Mouse (Mus musculus) lung, embryonic 15.5 days (tissue): ENCODE results near the gene Acvr2a. TPM values are rescaled to one million over a fixed set of nuclear protein-coding genes. Genes with fewer than 3 reads are reported as not detected.
A peak's percentile ranks its signal among the peaks of the same experiment; 100 is the strongest.

Experiments
- ATAC-seq: fragments of 200-750 bp; cut with Nextera tagmentation; 2 replicates; pipeline ENCODE4 v1.8.0; 2017; ENCODE audit warnings: moderate number of reproducible peaks, borderline replicate concordance; ENCODE audit not compliant: low FRiP score, low TSS enrichment; ENCODE audit errors: extremely low read depth
- H3K27ac ChIP-seq: fragments of 300-500 bp; sonication (generic); 2 replicates; pipeline ENCODE4 v1.5.1; 2015; ENCODE audit warnings: moderate library complexity, mild to moderate bottlenecking, inconsistent platforms
- H3K27me3 ChIP-seq: fragments of 300-500 bp; sonication (generic); 2 replicates; pipeline ENCODE4 v1.6.1; 2015; ENCODE audit warnings: inconsistent platforms
- H3K36me3 ChIP-seq: fragments of 300-500 bp; sonication (generic); 2 replicates; pipeline ENCODE4 v1.6.1; 2015; ENCODE audit warnings: inconsistent platforms
- H3K4me1 ChIP-seq: fragments of 300-500 bp; sonication (generic); 2 replicates; pipeline ENCODE4 v1.6.1; 2015; ENCODE audit warnings: inconsistent platforms
- H3K4me2 ChIP-seq: fragments of 300-500 bp; sonication (generic); 2 replicates; pipeline ENCODE4 v1.6.1; 2015; ENCODE audit warnings: inconsistent platforms, mild to moderate bottlenecking, moderate library complexity
- H3K4me3 ChIP-seq: fragments of 300-500 bp; sonication (generic); 2 replicates; pipeline ENCODE4 v1.5.1; 2015; ENCODE audit warnings: mild to moderate bottlenecking, inconsistent platforms
- H3K9ac ChIP-seq: fragments of 300-500 bp; sonication (generic); 2 replicates; pipeline ENCODE4 v1.6.1; 2015; ENCODE audit warnings: inconsistent platforms
- H3K9me3 ChIP-seq: fragments of 300-500 bp; sonication (generic); 2 replicates; pipeline ENCODE4 v1.6.1; 2016; ENCODE audit warnings: inconsistent platforms
- WGBS: fragments of 180-500 bp; shearing (Covaris S2); methylation state at CpG from one replicate; pipeline ENCODE4 v1.1.7; 2015; 5-methylcytosine and 5-hydroxymethylcytosine counted together
- polyA plus RNA-seq: library from polyadenylated mRNA; unstranded; fragments of >200 nt; fragmentation: Nextera tagmentation; extraction: Ambion mirVana; gene quantifications from 2 replicates; pipeline ENCODE4 v1.2.1, GENCODE M21; 2015

Acvr2a gene
- 15.8 and 18.3 TPM in 2 replicates for polyA plus RNA-seq

DNA sequence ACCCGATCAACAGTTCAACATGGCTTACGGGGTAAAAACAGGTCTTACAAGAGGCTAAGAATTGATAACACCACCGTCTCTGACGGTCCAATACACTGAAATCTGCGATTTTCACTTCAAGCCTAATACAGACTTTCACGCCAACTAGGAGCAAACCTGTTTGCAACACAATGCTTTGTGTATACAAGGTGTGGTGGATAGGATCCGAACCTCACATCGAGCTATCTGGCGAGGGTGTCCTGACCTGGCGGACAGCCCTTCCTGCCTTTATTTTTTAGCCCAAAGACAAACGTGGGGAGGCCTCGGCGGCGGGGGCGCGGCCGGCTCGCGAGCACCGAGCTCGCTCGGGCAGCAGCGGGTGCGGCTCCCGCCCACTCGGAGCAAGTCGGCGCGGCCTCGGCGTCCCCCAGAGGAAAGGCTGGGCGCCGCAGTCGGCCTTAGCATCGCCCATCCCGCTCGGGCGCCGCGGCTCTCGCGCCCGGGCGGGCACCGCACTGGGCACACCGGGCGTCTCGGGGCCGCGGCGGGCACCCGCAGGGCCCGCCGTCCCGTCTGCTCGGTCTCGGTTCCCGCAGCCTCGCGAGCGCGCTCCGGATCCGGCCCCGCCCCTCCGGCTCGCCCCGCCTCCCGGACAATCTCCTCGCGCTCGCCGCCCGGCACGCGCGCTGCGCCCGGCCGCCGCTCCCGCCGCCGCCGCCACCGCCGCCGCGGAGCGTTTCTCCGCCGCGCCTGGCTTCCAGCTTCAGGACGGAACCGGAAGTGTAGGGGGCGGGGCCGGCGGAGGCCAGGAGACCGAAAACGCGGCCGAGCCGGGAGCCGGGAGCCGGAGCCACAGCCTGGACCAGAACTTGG is at the start of gene Acvr2a:
Acvr2a (plus strand) TSS at position 739 of the 852 bp plus-strand sequence.
- peak within 1 kb of the TSS; percentile 89 for H3K9ac ChIP-seq
- H3K27ac ChIP-seq = peak within 1 kb of the TSS; percentile 98
- peaks cover 9% of the 10 kb centered on the region; the same call in 1 of the 2 replicates for H3K4me1 ChIP-seq
- H3K4me2 ChIP-seq = peak within 1 kb of the TSS; percentile 69
- H3K27me3 ChIP-seq = no peaks in the 10 kb centered on the region
- H3K36me3 ChIP-seq = no peaks in the 10 kb centered on the region
- ATAC-seq = peak; percentile 92
- WGBS = under 1% methylated on average over 92 of the region's 105 CpGs
- H3K4me3 ChIP-seq = peak within 1 kb of the TSS; percentile 95
- no peaks in the 10 kb centered on the region for H3K9me3 ChIP-seq

DNA sequence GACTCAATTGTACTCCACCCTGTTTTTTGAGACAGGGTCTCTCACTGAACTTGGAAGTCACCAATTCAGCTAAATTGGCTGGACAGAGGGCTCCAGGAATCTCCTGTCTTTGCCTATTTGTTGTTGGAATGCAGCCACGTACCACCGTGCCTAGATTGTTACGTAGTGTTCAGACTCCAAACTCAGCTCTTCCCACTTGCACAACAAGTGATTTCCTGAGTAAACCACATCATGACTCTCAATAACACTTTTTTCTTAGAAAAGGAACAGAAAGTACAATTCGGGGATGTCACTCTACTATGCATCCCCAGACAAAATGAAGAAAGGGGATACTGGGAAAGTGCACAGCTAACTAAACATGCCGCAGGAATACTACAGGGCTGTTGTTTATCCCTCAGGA is 47.4 kb upstream of the Acvr2a start:
- Histone ChIP-seq H3K4me1 (peaks cover 4% of the 10 kb centered on the region; the same call in 1 of the 2 replicates), H3K4me3 (no peak overlapping the region), H3K27ac (no peak overlapping the region), H3K9me3 (no peaks in the 10 kb centered on the region), H3K4me2 (no peak overlapping the region), H3K36me3 (no peaks in the 10 kb centered on the region), H3K9ac (no peak overlapping the region), H3K27me3 (no peaks in the 10 kb centered on the region)
- 79% methylated on average over 5 of the region's 5 CpGs for WGBS
- ATAC-seq = no peak

DNA sequence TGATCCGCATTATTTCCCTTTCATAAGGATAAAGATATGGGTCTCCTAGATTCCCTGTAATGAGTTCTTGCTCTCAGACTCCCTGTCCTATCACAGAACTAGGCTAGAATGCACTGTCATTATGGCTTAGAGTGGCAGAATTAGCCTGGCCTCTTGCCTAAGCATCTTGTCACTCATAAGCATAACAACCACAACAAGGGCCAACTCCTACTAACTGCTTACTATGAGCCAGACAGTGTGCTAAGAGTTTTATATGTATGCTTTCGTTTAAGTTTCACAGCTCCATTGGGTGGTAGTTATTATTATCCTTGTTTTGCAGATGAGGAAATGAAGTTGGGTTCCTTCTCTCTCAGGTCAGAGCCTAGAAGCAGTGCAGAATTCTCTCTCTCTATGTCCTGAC is 46.1 kb upstream of the Acvr2a start:
- H3K27ac ChIP-seq = no peak overlapping the region
- H3K27me3 ChIP-seq = no peaks in the 10 kb centered on the region
- no peak overlapping the region for H3K4me2 ChIP-seq
- H3K4me1 ChIP-seq = peaks cover 4% of the 10 kb centered on the region; the same call in 1 of the 2 replicates
- no peaks in the 10 kb centered on the region for H3K9me3 ChIP-seq
- no peak overlapping the region for H3K4me3 ChIP-seq
- no peak; the same call in 1 of the 2 replicates for ATAC-seq
- no peak overlapping the region for H3K9ac ChIP-seq
- no peaks in the 10 kb centered on the region for H3K36me3 ChIP-seq
- WGBS = 57% methylated on average over 2 of the region's 2 CpGs

DNA sequence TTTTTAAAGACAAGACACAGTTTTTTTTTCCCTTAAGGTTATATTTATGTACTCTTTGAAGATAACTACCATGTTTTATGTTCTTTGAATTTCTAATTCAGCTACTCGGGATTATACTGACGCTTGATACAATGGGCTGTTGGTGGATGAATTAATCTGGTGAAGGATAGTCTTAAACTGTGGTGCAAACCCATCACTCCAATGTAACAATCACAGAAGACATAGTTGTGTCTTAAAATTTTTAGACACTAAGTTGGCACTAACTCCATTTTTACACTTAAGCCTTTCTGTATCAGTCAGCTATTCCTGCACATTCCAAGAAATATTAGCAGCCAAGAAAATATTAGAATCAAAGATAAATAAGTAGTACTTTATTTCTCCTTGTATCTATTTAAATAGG is 45.7 kb upstream of the Acvr2a start:
- WGBS = 44% methylated on average over 2 of the region's 2 CpGs
- Histone ChIP-seq H3K27ac (no peak overlapping the region), H3K4me3 (no peak overlapping the region), H3K9ac (no peak overlapping the region), H3K27me3 (no peaks in the 10 kb centered on the region), H3K36me3 (no peaks in the 10 kb centered on the region), H3K4me1 (peaks cover 4% of the 10 kb centered on the region; the same call in 1 of the 2 replicates), H3K4me2 (no peak overlapping the region), H3K9me3 (no peaks in the 10 kb centered on the region)
- no peak; the same call in 1 of the 2 replicates for ATAC-seq

DNA sequence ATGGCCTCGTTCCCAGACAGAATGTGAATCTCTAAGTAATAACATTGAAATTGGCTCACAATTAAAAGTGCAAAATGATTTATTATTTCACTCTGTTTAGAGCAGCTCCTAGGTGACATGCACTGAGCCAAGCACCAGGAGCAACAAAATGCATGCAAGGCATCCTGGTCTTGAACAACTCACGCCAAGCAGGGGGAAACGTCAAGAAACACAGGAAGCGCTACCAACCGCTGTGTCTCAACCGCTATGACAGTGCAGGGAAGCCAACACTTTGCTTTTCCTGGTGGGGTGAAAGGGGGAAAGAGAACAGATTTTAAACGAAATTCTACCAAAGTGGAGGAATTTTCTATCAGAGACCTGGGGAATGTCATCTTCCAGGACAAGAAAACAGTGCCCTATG is 43.8 kb upstream of the Acvr2a start:
- ATAC-seq = no peak
- Histone ChIP-seq H3K36me3 (no peaks in the 10 kb centered on the region), H3K4me1 (peaks cover 4% of the 10 kb centered on the region; the same call in 1 of the 2 replicates), H3K9me3 (no peaks in the 10 kb centered on the region), H3K4me3 (no peak overlapping the region), H3K27me3 (no peaks in the 10 kb centered on the region), H3K27ac (no peak overlapping the region), H3K9ac (no peak overlapping the region), H3K4me2 (no peak overlapping the region)
- 74% methylated on average over 7 of the region's 7 CpGs for WGBS

DNA sequence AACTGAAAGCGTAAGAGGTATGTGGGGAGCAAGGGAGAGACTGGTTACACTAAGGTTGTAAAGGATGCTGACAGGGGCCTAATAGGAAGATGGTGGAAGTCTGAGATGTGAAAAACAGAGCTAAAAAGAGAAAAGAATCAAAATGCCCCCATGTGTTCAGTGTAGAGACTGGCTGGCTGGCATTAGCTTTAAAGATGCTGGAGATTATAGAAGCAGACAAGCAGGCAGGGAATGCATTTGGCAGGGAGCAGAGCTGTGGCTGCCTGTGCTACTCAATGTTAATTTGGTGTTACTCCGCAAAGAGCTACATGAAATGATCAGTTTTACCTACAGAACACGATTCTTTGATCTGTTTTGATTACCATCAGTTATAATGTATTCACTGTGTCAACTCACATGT is 43.3 kb upstream of the Acvr2a start:
- no peaks in the 10 kb centered on the region for H3K27me3 ChIP-seq
- H3K4me1 ChIP-seq = peaks cover 4% of the 10 kb centered on the region; the same call in 1 of the 2 replicates
- no peaks in the 10 kb centered on the region for H3K36me3 ChIP-seq
- H3K9me3 ChIP-seq = no peaks in the 10 kb centered on the region
- ATAC-seq = no peak
- no peak overlapping the region for H3K9ac ChIP-seq
- H3K27ac ChIP-seq = no peak overlapping the region
- no peak overlapping the region for H3K4me3 ChIP-seq
- no peak overlapping the region for H3K4me2 ChIP-seq
- WGBS = 84% methylated on average over 3 of the region's 3 CpGs

DNA sequence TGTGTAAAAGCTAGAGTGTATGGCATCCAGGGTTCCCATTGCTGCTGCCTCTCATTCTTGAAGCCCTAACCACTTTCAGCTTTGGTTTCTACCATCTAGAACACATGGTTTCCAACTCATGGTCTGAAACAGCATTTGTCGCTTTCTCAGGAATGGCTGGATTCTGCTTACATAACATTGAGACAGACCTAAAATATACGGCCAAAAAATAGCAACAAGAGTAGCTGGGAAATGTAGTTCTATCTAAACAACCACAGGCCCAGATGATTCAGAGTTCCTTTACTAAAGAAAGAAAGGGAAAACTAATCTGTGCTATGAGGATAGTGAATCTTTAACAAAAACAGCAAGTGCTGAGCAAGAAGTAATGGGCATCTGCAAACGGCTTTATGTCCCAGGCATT is 38.6 kb upstream of the Acvr2a start:
- no peak overlapping the region for H3K27ac ChIP-seq
- H3K4me2 ChIP-seq = no peak overlapping the region
- H3K9ac ChIP-seq = no peak overlapping the region
- H3K4me1 ChIP-seq = no peaks in the 10 kb centered on the region
- WGBS = 81% methylated on average over 3 of the region's 3 CpGs
- H3K36me3 ChIP-seq = no peaks in the 10 kb centered on the region
- no peaks in the 10 kb centered on the region for H3K27me3 ChIP-seq
- H3K4me3 ChIP-seq = no peak overlapping the region
- ATAC-seq = no peak
- no peaks in the 10 kb centered on the region for H3K9me3 ChIP-seq

DNA sequence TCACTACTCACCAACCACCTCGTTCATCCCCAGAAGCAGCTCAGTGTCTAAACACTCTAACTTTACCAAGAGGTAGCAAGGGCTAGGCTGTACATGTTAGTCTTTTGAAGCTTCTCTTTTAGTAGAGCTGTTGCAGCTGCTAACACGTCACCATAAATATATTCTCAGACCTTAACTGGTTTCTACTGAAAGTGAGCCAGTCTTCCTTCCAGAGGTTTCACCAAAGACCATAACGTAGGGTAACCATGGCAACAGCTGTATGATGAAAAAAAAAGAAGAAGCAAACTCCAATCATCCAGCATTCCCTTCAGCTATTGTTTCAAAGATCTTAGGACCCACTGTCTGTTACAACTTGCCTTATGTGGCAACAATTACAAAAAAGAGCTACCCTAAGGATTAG is 25.0 kb upstream of the Acvr2a start:
- WGBS = 55% methylated on average over 3 of the region's 3 CpGs
- no peak overlapping the region for H3K27ac ChIP-seq
- H3K9me3 ChIP-seq = no peaks in the 10 kb centered on the region
- H3K9ac ChIP-seq = no peak overlapping the region
- no peak overlapping the region for H3K4me2 ChIP-seq
- no peak overlapping the region for H3K4me3 ChIP-seq
- no peaks in the 10 kb centered on the region for H3K36me3 ChIP-seq
- no peak for ATAC-seq
- H3K4me1 ChIP-seq = no peaks in the 10 kb centered on the region
- H3K27me3 ChIP-seq = no peaks in the 10 kb centered on the region

DNA sequence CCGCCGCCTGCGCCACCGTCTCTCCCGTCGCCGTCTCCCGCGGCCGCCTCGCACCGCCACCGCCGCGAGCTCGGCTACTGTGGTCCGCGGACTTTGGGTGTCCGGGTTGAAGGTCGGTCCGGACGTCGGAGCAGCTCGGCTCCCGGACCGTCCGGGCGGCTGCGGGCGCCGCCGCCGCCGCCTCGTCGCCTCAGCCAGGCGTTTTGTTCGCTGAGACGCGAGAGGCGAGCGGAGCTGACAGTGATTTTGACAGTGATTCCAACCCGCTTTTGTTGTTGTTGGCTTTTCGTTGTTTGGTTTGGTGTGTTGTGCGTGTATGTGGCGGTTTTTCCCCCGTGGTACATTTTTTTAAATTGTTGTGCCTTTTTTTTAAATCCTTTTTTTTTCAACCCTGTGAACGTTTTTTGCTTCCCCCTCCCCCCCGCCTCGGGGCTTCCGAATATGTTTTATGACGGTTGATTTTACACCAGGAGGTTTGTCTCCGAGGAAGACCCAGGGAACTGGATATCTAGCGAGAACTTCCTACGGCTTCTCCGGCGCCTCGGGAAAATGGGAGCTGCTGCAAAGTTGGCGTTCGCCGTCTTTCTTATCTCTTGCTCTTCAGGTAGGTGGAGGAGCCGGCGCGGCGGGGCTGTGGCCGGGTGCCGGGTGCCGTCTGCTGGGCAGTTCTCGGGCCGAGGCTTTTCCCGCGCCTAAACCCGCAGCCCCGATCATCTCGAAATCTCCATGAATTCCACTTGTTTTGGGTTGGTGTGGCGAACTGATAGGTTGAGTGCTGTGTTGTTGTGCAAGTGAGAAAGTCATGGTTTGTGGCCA is 522 bp downstream of the Acvr2a start:
- WGBS = under 1% methylated on average over 75 of the region's 76 CpGs
- peak; percentile 69; the same call in 1 of the 2 replicates for ATAC-seq
- H3K36me3 ChIP-seq = no peaks in the 10 kb centered on the region
- peak overlapping the region; percentile 98 for H3K27ac ChIP-seq
- peak overlapping the region; percentile 95 for H3K4me3 ChIP-seq
- H3K4me2 ChIP-seq = peak overlapping the region; percentile 69
- H3K27me3 ChIP-seq = no peaks in the 10 kb centered on the region
- H3K4me1 ChIP-seq = peaks cover 9% of the 10 kb centered on the region; the same call in 1 of the 2 replicates
- peak overlapping the region; percentile 89 for H3K9ac ChIP-seq
- no peaks in the 10 kb centered on the region for H3K9me3 ChIP-seq

DNA sequence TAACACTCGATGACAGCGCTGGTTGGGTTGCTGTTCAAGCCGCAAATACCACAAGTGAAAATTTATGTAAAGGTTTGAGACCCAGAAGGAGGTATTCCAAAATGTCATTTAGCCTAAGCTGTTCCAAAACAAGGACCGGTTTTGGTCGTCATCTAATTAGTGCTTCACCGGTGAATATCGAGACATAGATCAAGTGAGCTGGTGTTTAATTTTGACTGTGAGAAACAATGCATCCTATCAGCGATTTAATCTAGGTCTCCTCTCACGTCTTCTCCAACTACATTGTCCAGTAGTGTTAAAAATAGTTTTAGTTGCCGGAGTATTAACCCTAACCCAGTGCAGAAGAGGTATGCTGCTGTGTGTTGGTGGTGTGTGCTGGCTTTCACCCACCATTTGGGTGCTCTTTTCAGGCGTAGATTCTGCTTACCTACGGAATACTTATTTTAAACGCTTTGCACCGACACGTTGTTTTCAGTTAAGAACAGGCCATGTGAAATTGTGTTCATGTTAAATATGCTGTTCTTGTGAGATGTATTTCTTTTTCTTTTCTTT is 1.2 kb downstream of the Acvr2a start:
- WGBS = under 1% methylated on average over 15 of the region's 15 CpGs
- Histone ChIP-seq H3K27me3 (no peaks in the 10 kb centered on the region), H3K27ac (peak overlapping the region; percentile 98; the same call in 1 of the 2 replicates), H3K9ac (peak overlapping the region; percentile 89), H3K36me3 (no peaks in the 10 kb centered on the region), H3K4me2 (peak overlapping the region; percentile 69), H3K4me3 (peak overlapping the region; percentile 95), H3K4me1 (peaks cover 9% of the 10 kb centered on the region; the same call in 1 of the 2 replicates), H3K9me3 (no peaks in the 10 kb centered on the region)
- no peak for ATAC-seq

DNA sequence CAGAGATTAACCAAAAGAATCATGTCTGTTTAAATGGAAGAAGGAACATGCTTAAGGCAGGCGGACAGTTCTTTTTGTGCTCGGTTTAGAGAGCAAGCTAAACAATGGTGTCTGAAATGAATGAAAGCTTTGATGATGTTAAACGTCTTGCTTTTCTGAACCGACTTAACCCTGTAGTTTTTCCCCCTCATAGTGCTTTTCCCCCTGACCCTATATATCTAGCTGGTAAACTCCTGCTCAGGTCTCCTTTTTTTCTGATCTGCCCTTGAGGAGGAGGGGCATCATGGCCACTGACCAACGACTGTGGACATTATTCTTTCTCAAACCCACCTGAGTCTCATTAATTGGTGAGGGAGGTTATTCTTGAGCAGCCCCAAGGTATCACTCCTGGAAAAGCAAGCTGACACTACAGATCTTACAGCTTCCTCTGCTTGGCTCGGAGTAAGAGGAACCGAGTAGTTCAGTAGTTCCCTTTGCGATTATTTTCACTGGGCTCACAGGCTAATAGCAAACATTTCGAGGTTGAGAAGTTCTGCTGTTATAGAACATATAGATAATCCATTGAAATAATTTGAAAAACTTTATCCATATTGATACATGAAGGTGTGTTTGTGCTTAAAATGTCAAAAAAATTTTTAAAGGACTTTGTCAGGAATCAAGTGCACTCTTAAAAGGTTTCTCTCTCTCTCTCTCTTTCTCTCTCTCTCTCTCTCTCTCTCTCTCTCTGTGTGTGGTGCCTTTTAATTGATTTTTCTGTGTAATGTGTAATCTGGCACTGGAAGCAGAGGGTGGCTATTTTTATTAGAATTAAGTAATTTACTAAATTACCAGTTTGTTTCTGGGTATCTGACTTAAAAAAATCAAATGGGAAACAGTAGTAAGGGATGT is 2.5 kb downstream of the Acvr2a start:
- Histone ChIP-seq H3K36me3 (no peaks in the 10 kb centered on the region), H3K4me3 (peak overlapping the region; percentile 95), H3K27me3 (no peaks in the 10 kb centered on the region), H3K9ac (peak overlapping the region; percentile 89), H3K4me1 (peaks cover 9% of the 10 kb centered on the region; the same call in 1 of the 2 replicates), H3K4me2 (peak overlapping the region; percentile 69), H3K27ac (no peak overlapping the region), H3K9me3 (no peaks in the 10 kb centered on the region)
- 15% methylated on average over 9 of the region's 9 CpGs for WGBS
- ATAC-seq = no peak
